Mouse (Mus musculus) forebrain, embryonic 10.5 days (tissue): ENCODE measurements around the gene F5. TPM values are rescaled to one million over a fixed set of nuclear protein-coding genes. Genes with fewer than 3 reads are reported as not detected.

Experiments
- DNase-seq: peaks from one replicate; pipeline ENCODE4 v3.0.0-alpha.2; 2017; ENCODE audit warnings: low spot score; ENCODE audit errors: extremely low spot score
- H3K27ac ChIP-seq: fragments of 300-500 bp; sonication (generic); 2 replicates; pipeline ENCODE4 v1.5.1; 2016; ENCODE audit warnings: mild to moderate bottlenecking
- H3K27me3 ChIP-seq: fragments of 300-500 bp; sonication (generic); 2 replicates; pipeline ENCODE4 v1.6.1; 2016; ENCODE audit warnings: mild to moderate bottlenecking; ENCODE audit not compliant: poor library complexity, severe bottlenecking
- H3K36me3 ChIP-seq: fragments of 300-500 bp; sonication (generic); replicated peaks from 2 replicates; pipeline ENCODE4 v1.6.1; 2016; ENCODE audit warnings: mild to moderate bottlenecking, moderate library complexity
- H3K4me1 ChIP-seq: fragments of 300-500 bp; sonication (generic); 2 replicates; pipeline ENCODE4 v1.6.1; 2016
- H3K4me3 ChIP-seq: fragments of 300-500 bp; sonication (generic); 2 replicates; pipeline ENCODE4 v1.5.1; 2016; ENCODE audit warnings: mild to moderate bottlenecking, moderate library complexity
- H3K9me3 ChIP-seq: fragments of 300-500 bp; sonication (generic); 2 replicates; pipeline ENCODE4 v1.6.1; 2016; ENCODE audit warnings: mild to moderate bottlenecking, moderate library complexity
- WGBS: fragments of 180-500 bp; shearing (Covaris S2); methylation state at CpG from one replicate; pipeline ENCODE4 v1.1.7; 2016; 5-methylcytosine and 5-hydroxymethylcytosine counted together
- polyA plus RNA-seq: library from polyadenylated mRNA; unstranded; fragments of >200 nt; fragmentation: Nextera tagmentation; extraction: Ambion mirVana; gene quantifications from 2 replicates; pipeline ENCODE4 v1.2.1, GENCODE M21; 2016

The F5 gene
- polyA plus RNA-seq, 1 experiment from 2014 or later, result 0.36 TPM

DNA sequence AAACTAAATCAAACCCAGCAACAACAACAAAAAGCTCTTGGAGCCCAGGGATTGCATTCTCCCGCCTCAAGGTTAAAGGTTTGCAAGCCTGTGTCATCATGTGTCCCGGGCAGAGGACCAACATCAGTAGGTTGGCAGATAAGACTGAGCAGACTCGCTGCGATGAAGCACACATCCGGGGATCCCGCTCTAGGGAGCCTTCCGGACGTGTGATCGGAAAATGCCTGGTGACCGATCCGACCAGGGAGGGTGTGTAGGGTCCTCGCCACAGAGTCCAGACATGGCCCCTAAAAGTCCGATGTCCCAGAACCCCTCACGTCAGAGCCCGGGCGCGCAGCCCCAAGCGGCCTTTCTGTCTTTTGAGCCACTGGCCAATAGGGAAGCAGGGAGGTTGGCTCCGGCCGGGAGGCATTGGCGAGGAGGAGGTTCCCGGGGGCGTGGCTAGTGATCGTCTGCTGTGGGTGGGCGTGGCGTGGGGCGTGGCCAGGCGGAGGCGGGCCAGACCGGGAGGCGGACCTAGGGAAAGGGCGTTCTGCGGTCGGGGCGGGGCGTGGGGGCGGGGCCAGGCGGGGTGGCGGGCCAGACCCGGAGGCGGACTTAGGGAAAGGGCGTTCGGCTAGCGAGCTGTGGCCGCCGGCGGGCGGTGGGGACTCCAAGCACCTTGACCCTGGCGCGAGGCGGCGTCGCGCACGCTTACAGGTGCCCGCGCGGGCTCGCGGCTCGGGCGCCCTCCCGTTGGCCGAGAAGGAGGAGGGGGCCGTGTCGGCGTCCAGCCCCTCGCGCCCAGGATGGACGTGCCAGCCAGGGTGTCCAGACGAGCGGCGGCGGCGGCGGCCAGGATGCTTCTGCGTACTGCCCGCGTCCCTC, 97.1 kb downstream of the F5 start, which contains the start of gene Slc19a2:
Gene Slc19a2, plus strand, starts transcription at position 582 of the 867 bp plus-strand sequence.
- Histone ChIP-seq H3K9me3 (no peaks in the 10 kb centered on the region), H3K27me3 (peaks cover 16% of the 10 kb centered on the region), H3K27ac (peak within 1 kb of the TSS; percentile 89), H3K36me3 (no peaks in the 10 kb centered on the region), H3K4me3 (peak within 1 kb of the TSS; percentile 77), H3K4me1 (peaks cover 32% of the 10 kb centered on the region)
- DNase-seq, result peak; percentile 100
- under 1% methylated on average over 78 of the region's 79 CpGs for WGBS

- Histone ChIP-seq H3K4me1 (peaks cover 32% of the 10 kb centered on the region), H3K27ac (peak overlapping the region; percentile 89), H3K4me3 (peak overlapping the region; percentile 77), H3K27me3 (peaks cover 16% of the 10 kb centered on the region), H3K36me3 (no peaks in the 10 kb centered on the region), H3K9me3 (no peaks in the 10 kb centered on the region)
- DNase-seq, result no peak
- under 1% methylated on average over 33 of the region's 33 CpGs for WGBS
These were observed 97.7 kb downstream of the F5 start for GRCm38 (mm10) chr1:164249332-164249711.

GRCm38 (mm10) chr1:164250391-164251150, 98.9 kb downstream of the F5 start:
- H3K4me1 ChIP-seq, result peaks cover 32% of the 10 kb centered on the region
- no peaks in the 10 kb centered on the region for H3K9me3 ChIP-seq
- DNase-seq, result no peak
- no peaks in the 10 kb centered on the region for H3K36me3 ChIP-seq
- H3K4me3 ChIP-seq, result peak overlapping the region; percentile 77
- peaks cover 16% of the 10 kb centered on the region for H3K27me3 ChIP-seq
- WGBS, result 72% methylated on average over 8 of the region's 8 CpGs
- no peak overlapping the region for H3K27ac ChIP-seq

- WGBS, result 80% methylated on average over 1 of the region's 1 CpGs
These were observed 99.8 kb downstream of the F5 start for GRCm38 (mm10) chr1:164251438-164251837.

GRCm38 (mm10) chr1:164252551-164252950, 100.9 kb downstream of the F5 start:
- H3K36me3 ChIP-seq, result peaks cover 11% of the 10 kb centered on the region
- H3K27me3 ChIP-seq, result peaks cover 16% of the 10 kb centered on the region
- peaks cover 29% of the 10 kb centered on the region for H3K4me1 ChIP-seq
- no peak for DNase-seq
- H3K9me3 ChIP-seq, result no peaks in the 10 kb centered on the region
- no peak overlapping the region for H3K4me3 ChIP-seq
- no peak overlapping the region for H3K27ac ChIP-seq
- 85% methylated on average over 5 of the region's 5 CpGs for WGBS

More at GRCm38 (mm10) chr1:164251438-164251837, 99.8 kb downstream of the F5 start:
- Histone ChIP-seq H3K27me3 (peaks cover 16% of the 10 kb centered on the region), H3K4me3 (no peak overlapping the region), H3K4me1 (peaks cover 32% of the 10 kb centered on the region), H3K27ac (no peak overlapping the region), H3K9me3 (no peaks in the 10 kb centered on the region), H3K36me3 (peaks cover under 1% of the 10 kb centered on the region; the same call in 1 of the 2 replicates)
- DNase-seq, result no peak

- peaks cover 14% of the 10 kb centered on the region for H3K27me3 ChIP-seq
- peaks cover 16% of the 10 kb centered on the region for H3K36me3 ChIP-seq
- H3K27ac ChIP-seq, result no peak overlapping the region
- 79% methylated on average over 3 of the region's 3 CpGs for WGBS
- peaks cover 13% of the 10 kb centered on the region for H3K4me1 ChIP-seq
- H3K4me3 ChIP-seq, result no peak overlapping the region
- no peak for DNase-seq
- no peaks in the 10 kb centered on the region for H3K9me3 ChIP-seq
These were observed 103.2 kb downstream of the F5 start for GRCm38 (mm10) chr1:164254836-164255235.

- no peak overlapping the region for H3K27ac ChIP-seq
- peaks cover 50% of the 10 kb centered on the region for H3K36me3 ChIP-seq
- no peak overlapping the region for H3K4me3 ChIP-seq
- no peaks in the 10 kb centered on the region for H3K9me3 ChIP-seq
- WGBS, result 87% methylated on average over 16 of the region's 16 CpGs
- H3K4me1 ChIP-seq, result no peaks in the 10 kb centered on the region
- no peak for DNase-seq
- no peaks in the 10 kb centered on the region for H3K27me3 ChIP-seq
These were observed 108.8 kb downstream of the F5 start for GRCm38 (mm10) chr1:164260171-164261028.

GRCm38 (mm10) chr1:164261553-164261952, 109.9 kb downstream of the F5 start:
- Histone ChIP-seq H3K4me3 (no peak overlapping the region), H3K9me3 (no peaks in the 10 kb centered on the region; the same call in 1 of the 2 replicates), H3K36me3 (peaks cover 55% of the 10 kb centered on the region), H3K27ac (no peak overlapping the region), H3K27me3 (no peaks in the 10 kb centered on the region), H3K4me1 (no peaks in the 10 kb centered on the region)
- DNase-seq, result no peak
- 93% methylated on average over 7 of the region's 7 CpGs for WGBS

Other genes starting within 250 kb of the F5 start
- gene Scyl3, start 222.7 kb upstream of the F5 start, polyA plus RNA-seq, result 15.5 and 16.3 TPM in 2 replicates
- gene BC055324, start 157.0 kb upstream of the F5 start, polyA plus RNA-seq, result 47.2 and 47.8 TPM in 2 replicates
- gene Mettl18, start 156.9 kb upstream of the F5 start, polyA plus RNA-seq, result 10.3 and 11.2 TPM in 2 replicates
- gene Sele, start 103.6 kb upstream of the F5 start, polyA plus RNA-seq, result not detected in 2 replicates
- gene Sell, start 89.9 kb upstream of the F5 start, polyA plus RNA-seq, result not detected in 2 replicates
- gene Selp, start 36.6 kb upstream of the F5 start, polyA plus RNA-seq, result not detected in 2 replicates
- 11.2 and 12.2 TPM in 2 replicates for gene Slc19a2, start 97.2 kb downstream of the F5 start, polyA plus RNA-seq
- 13.9 and 14.0 TPM in 2 replicates for gene Ccdc181, start 123.7 kb downstream of the F5 start, polyA plus RNA-seq
- 45.6 and 48.8 TPM in 2 replicates for gene Nme7, start 152.3 kb downstream of the F5 start, polyA plus RNA-seq
- gene Blzf1, start 155.7 kb downstream of the F5 start, polyA plus RNA-seq, result 24.9 and 26.7 TPM in 2 replicates